Mouse (Mus musculus): ENCODE data around the gene Tmem129. TPM values are rescaled to one million over a fixed set of nuclear protein-coding genes. Genes with fewer than 3 reads are reported as not detected.

The Tmem129 gene
- polyA plus RNA-seq, 1 experiment from 2014 or later: 47.6 TPM

- H3K4me2 ChIP-seq (ENCODE audit: low read depth, low read length): peak overlapping the region; percentile 84
- peaks cover 16% of the 10 kb centered on the region for H3K4me1 ChIP-seq (ENCODE audit: control insufficient read depth, insufficient read depth, low read length)
- peak overlapping the region; percentile 83 for H3K4me3 ChIP-seq (ENCODE audit: low read depth, low read length)
- no peaks in the 10 kb centered on the region for H3K9me3 ChIP-seq (ENCODE audit: control insufficient read depth, low read length)
- DNase-seq (ENCODE audit: low spot score) (peak; percentile 55), ATAC-seq (ENCODE audit: low read depth) (peak; percentile 32)
- H3K9ac ChIP-seq (ENCODE audit: low read depth, low read length): peak overlapping the region; percentile 88
- no peaks in the 10 kb centered on the region for H3K36me3 ChIP-seq (ENCODE audit: control insufficient read depth, insufficient read depth, low read length)
- peak overlapping the region; percentile 93 for H3K27ac ChIP-seq (replicated peaks; ENCODE audit: low read depth, low read length)
- WGBS: under 1% methylated on average over 23 of the region's 24 CpGs
- no peaks in the 10 kb centered on the region for H3K27me3 ChIP-seq (replicated peaks; ENCODE audit: control insufficient read depth, insufficient read depth, low read length)
These were observed 29.4 kb downstream of the Tmem129 start for GRCm38 (mm10) chr5:33628820-33629300.

DNA sequence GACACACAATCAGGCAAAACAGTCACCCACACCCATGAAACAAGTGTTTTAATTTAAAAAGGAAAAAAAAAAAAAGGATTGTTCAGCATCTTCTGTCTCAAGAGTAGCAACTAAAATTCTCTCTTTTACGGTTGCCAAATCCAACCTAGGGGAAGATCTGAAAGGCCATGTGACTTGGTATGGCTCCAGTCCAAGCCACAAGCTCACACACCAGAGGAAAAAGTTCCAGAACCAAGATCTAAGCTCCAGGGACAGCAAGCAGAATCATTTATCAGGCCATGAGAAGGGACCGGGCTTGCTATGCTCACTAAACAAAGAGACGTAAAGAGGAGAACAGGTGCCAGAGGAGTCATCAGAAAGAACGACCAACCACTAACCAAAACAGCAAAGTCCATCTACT, 30.2 kb downstream of the Tmem129 start:
- H3K36me3 ChIP-seq (ENCODE audit: control insufficient read depth, insufficient read depth, low read length): 0 out of 2 replicates have a peak, but pooled peaks cover under 1% of the 10 kb centered on the region
- peak overlapping the region; percentile 84 for H3K4me2 ChIP-seq (ENCODE audit: low read depth, low read length)
- no peak overlapping the region for H3K27ac ChIP-seq (replicated peaks; ENCODE audit: low read depth, low read length)
- no peaks in the 10 kb centered on the region for H3K9me3 ChIP-seq (ENCODE audit: control insufficient read depth, low read length)
- no peaks in the 10 kb centered on the region for H3K27me3 ChIP-seq (replicated peaks; ENCODE audit: control insufficient read depth, insufficient read depth, low read length)
- peak overlapping the region; percentile 83 for H3K4me3 ChIP-seq (ENCODE audit: low read depth, low read length)
- H3K4me1 ChIP-seq (ENCODE audit: control insufficient read depth, insufficient read depth, low read length): peaks cover 16% of the 10 kb centered on the region
- ATAC-seq (ENCODE audit: low read depth): no peak
- H3K9ac ChIP-seq (ENCODE audit: low read depth, low read length): peak overlapping the region; percentile 88
- DNase-seq (ENCODE audit: low spot score): peak; percentile 21
- WGBS: 28% methylated on average over 4 of the region's 4 CpGs

DNA sequence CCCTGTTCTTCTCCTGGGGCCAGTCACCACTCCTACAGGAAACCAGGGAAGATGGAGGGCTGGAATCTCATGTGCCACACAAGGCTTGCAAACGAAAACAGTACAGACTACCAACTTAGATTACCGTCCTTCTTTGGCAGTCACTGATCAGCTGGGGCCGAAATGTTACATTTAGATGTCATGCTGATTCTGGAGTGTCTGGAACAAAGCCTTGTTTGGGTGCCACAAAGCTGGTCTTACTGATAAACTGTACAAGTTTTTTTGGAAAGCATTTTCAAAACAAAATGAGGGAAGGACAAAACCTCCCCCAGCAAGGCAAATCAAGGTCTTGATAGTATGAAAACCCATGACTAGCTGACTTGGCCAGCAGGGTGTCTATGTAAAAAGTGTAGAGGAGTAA, 34.5 kb downstream of the Tmem129 start:
- Histone ChIP-seq H3K9me3 (ENCODE audit: control insufficient read depth, low read length) (no peaks in the 10 kb centered on the region), H3K4me1 (ENCODE audit: control insufficient read depth, insufficient read depth, low read length) (peaks cover 7% of the 10 kb centered on the region; the same call in 1 of the 2 replicates), H3K27me3 (replicated peaks; ENCODE audit: control insufficient read depth, insufficient read depth, low read length) (no peaks in the 10 kb centered on the region), H3K4me2 (ENCODE audit: low read depth, low read length) (no peak overlapping the region), H3K9ac (ENCODE audit: low read depth, low read length) (no peak overlapping the region), H3K27ac (replicated peaks; ENCODE audit: low read depth, low read length) (no peak overlapping the region), H3K36me3 (ENCODE audit: control insufficient read depth, insufficient read depth, low read length) (0 out of 2 replicates have a peak, but pooled peaks cover 4% of the 10 kb centered on the region), H3K4me3 (ENCODE audit: low read depth, low read length) (no peak overlapping the region)
- 69% methylated on average over 3 of the region's 3 CpGs for WGBS
- DNase-seq (ENCODE audit: low spot score): no peak
- ATAC-seq (ENCODE audit: low read depth): no peak

DNA sequence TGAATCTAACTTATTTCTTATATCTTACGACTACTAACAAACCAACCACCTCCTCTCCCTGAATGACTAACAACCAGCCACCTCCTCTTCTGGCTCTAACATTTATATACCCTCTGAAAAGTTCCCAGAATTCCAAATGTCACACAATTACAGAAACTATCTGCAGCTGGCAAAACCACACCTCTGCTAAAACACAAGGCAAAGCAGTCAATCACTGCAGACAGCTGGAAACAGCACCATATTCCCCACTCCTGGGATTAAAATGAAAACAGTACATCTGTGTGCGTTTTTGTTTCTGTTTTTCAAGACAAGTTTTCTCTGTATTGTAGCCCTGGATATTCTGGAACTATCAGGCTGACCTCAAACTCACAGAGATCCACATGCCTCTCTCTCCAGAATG, 35.5 kb downstream of the Tmem129 start:
- Histone ChIP-seq H3K9me3 (ENCODE audit: control insufficient read depth, low read length) (no peaks in the 10 kb centered on the region), H3K9ac (ENCODE audit: low read depth, low read length) (no peak overlapping the region), H3K27ac (replicated peaks; ENCODE audit: low read depth, low read length) (no peak overlapping the region), H3K36me3 (ENCODE audit: control insufficient read depth, insufficient read depth, low read length) (0 out of 2 replicates have a peak, but pooled peaks cover 4% of the 10 kb centered on the region), H3K4me2 (ENCODE audit: low read depth, low read length) (no peak overlapping the region), H3K4me1 (ENCODE audit: control insufficient read depth, insufficient read depth, low read length) (peaks cover under 1% of the 10 kb centered on the region; the same call in 1 of the 2 replicates), H3K4me3 (ENCODE audit: low read depth, low read length) (no peak overlapping the region), H3K27me3 (replicated peaks; ENCODE audit: control insufficient read depth, insufficient read depth, low read length) (no peaks in the 10 kb centered on the region)
- WGBS: 77% methylated on average over 2 of the region's 2 CpGs
- ATAC-seq (ENCODE audit: low read depth) (no peak), DNase-seq (ENCODE audit: low spot score) (no peak)

GRCm38 (mm10) chr5:33614391-33614790, 43.8 kb downstream of the Tmem129 start:
- H3K4me1 ChIP-seq (ENCODE audit: control insufficient read depth, insufficient read depth, low read length): no peaks in the 10 kb centered on the region
- DNase-seq (ENCODE audit: low spot score) (no peak), ATAC-seq (ENCODE audit: low read depth) (no peak)

DNA sequence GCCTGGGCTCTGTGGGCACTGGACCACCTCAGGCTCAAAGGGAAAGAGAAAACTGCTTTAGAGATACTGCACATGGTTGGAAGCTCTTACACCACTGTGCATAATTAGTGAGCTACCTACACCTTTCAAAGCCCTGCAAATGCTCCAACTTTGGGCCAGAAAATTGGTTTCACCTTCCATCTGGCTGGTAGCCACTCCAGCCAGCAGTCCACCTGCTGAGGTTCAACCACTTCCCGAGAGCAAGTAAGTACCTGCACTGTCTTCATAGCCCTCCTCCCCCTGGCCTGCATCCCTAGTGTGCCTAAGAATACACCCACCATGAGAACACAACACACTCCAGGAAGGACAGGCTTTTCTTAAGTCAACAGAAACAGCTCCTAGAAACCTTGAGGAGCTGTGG, 46.4 kb downstream of the Tmem129 start:
- no peaks in the 10 kb centered on the region for H3K9me3 ChIP-seq (ENCODE audit: control insufficient read depth, low read length)

More at GRCm38 (mm10) chr5:33614391-33614790, 43.8 kb downstream of the Tmem129 start:
- Histone ChIP-seq H3K27ac (replicated peaks; ENCODE audit: low read depth, low read length) (no peak overlapping the region), H3K9ac (ENCODE audit: low read depth, low read length) (no peak overlapping the region), H3K9me3 (ENCODE audit: control insufficient read depth, low read length) (no peaks in the 10 kb centered on the region), H3K36me3 (ENCODE audit: control insufficient read depth, insufficient read depth, low read length) (peaks cover 47% of the 10 kb centered on the region), H3K4me3 (ENCODE audit: low read depth, low read length) (no peak overlapping the region), H3K4me2 (ENCODE audit: low read depth, low read length) (no peak overlapping the region), H3K27me3 (replicated peaks; ENCODE audit: control insufficient read depth, insufficient read depth, low read length) (no peaks in the 10 kb centered on the region)
- 87% methylated on average over 6 of the region's 6 CpGs for WGBS

GRCm38 (mm10) chr5:33609226-33609625, 49.0 kb downstream of the Tmem129 start:
- no peaks in the 10 kb centered on the region for H3K27me3 ChIP-seq (replicated peaks; ENCODE audit: control insufficient read depth, insufficient read depth, low read length)
- H3K4me1 ChIP-seq (ENCODE audit: control insufficient read depth, insufficient read depth, low read length): no peaks in the 10 kb centered on the region
- H3K4me2 ChIP-seq (ENCODE audit: low read depth, low read length): no peak overlapping the region
- DNase-seq (ENCODE audit: low spot score): no peak
- WGBS: 82% methylated on average over 1 of the region's 1 CpGs
- no peak for ATAC-seq (ENCODE audit: low read depth)
- peaks cover 82% of the 10 kb centered on the region for H3K36me3 ChIP-seq (ENCODE audit: control insufficient read depth, insufficient read depth, low read length)
- H3K9ac ChIP-seq (ENCODE audit: low read depth, low read length): no peak overlapping the region
- H3K4me3 ChIP-seq (ENCODE audit: low read depth, low read length): no peak overlapping the region
- no peaks in the 10 kb centered on the region for H3K9me3 ChIP-seq (ENCODE audit: control insufficient read depth, low read length)
- H3K27ac ChIP-seq (replicated peaks; ENCODE audit: low read depth, low read length): no peak overlapping the region

More for the DNA sequence above, 46.4 kb downstream of the Tmem129 start:
- no peaks in the 10 kb centered on the region for H3K27me3 ChIP-seq (replicated peaks; ENCODE audit: control insufficient read depth, insufficient read depth, low read length)
- WGBS: 93% methylated on average over 1 of the region's 1 CpGs
- DNase-seq (ENCODE audit: low spot score) (no peak), ATAC-seq (ENCODE audit: low read depth) (no peak)
- H3K36me3 ChIP-seq (ENCODE audit: control insufficient read depth, insufficient read depth, low read length): peaks cover 71% of the 10 kb centered on the region
- no peaks in the 10 kb centered on the region for H3K4me1 ChIP-seq (ENCODE audit: control insufficient read depth, insufficient read depth, low read length)
- H3K9ac ChIP-seq (ENCODE audit: low read depth, low read length): no peak overlapping the region
- H3K4me2 ChIP-seq (ENCODE audit: low read depth, low read length): no peak overlapping the region
- no peak overlapping the region for H3K27ac ChIP-seq (replicated peaks; ENCODE audit: low read depth, low read length)
- no peak overlapping the region for H3K4me3 ChIP-seq (ENCODE audit: low read depth, low read length)

DNA sequence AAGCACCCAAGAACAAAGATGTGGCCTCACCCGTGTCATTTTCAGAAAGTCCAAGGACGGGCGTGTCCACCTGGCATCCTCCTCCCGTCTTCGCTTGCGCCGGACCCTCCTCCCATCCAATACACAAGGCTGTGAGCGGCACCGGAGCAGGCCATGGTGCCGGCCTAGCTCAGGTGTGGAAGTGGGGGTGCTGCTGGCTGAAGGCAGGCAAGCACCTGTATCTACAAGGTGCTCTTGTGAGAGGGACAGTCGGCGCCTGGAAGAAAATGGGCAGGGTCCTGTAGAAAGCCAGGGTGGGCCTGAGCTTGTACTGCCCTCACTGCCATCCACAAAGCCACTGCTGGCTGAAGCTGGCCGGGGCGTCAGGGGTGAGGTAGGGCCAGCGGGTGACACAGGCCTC, 50.8 kb downstream of the Tmem129 start:
- Histone ChIP-seq H3K4me2 (ENCODE audit: low read depth, low read length) (no peak overlapping the region), H3K36me3 (ENCODE audit: control insufficient read depth, insufficient read depth, low read length) (peaks cover 78% of the 10 kb centered on the region), H3K9me3 (ENCODE audit: control insufficient read depth, low read length) (no peaks in the 10 kb centered on the region), H3K4me1 (ENCODE audit: control insufficient read depth, insufficient read depth, low read length) (no peaks in the 10 kb centered on the region), H3K27me3 (replicated peaks; ENCODE audit: control insufficient read depth, insufficient read depth, low read length) (no peaks in the 10 kb centered on the region), H3K9ac (ENCODE audit: low read depth, low read length) (no peak overlapping the region), H3K4me3 (ENCODE audit: low read depth, low read length) (no peak overlapping the region), H3K27ac (replicated peaks; ENCODE audit: low read depth, low read length) (no peak overlapping the region)
- WGBS: 90% methylated on average over 15 of the region's 15 CpGs
- ATAC-seq (ENCODE audit: low read depth) (no peak), DNase-seq (ENCODE audit: low spot score) (no peak)

DNA sequence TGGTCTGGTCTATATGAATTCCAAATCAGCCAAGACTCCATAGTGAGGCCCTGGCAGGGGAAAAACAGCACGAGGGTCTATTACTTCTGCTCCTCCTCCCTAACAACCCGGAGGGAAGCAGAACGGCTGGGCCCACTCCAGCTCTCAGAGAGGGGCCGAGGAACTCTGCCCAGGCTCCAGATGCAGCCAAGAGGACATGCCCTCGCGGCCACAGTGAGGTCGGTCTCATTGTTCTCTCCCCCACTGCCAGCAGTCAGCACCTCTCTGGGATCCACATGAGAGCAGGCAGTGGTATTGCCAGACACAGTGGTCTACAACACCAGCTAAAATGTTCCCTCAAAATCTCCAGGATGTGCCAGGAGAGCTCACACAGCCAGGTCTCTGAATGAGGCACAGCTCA, 51.6 kb downstream of the Tmem129 start:
- Histone ChIP-seq H3K4me2 (ENCODE audit: low read depth, low read length) (no peak overlapping the region), H3K4me1 (ENCODE audit: control insufficient read depth, insufficient read depth, low read length) (no peaks in the 10 kb centered on the region), H3K27me3 (replicated peaks; ENCODE audit: control insufficient read depth, insufficient read depth, low read length) (no peaks in the 10 kb centered on the region), H3K27ac (replicated peaks; ENCODE audit: low read depth, low read length) (no peak overlapping the region), H3K36me3 (ENCODE audit: control insufficient read depth, insufficient read depth, low read length) (peaks cover 74% of the 10 kb centered on the region), H3K9ac (ENCODE audit: low read depth, low read length) (no peak overlapping the region), H3K9me3 (ENCODE audit: control insufficient read depth, low read length) (no peaks in the 10 kb centered on the region), H3K4me3 (ENCODE audit: low read depth, low read length) (no peak overlapping the region)
- no peak for ATAC-seq (ENCODE audit: low read depth)
- no peak for DNase-seq (ENCODE audit: low spot score)
- WGBS: 81% methylated on average over 7 of the region's 7 CpGs

Data from embryonic facial prominence, embryonic 14.5 days (tissue).